Mouse (Mus musculus): ENCODE measurements around the gene Optn.

DNA sequence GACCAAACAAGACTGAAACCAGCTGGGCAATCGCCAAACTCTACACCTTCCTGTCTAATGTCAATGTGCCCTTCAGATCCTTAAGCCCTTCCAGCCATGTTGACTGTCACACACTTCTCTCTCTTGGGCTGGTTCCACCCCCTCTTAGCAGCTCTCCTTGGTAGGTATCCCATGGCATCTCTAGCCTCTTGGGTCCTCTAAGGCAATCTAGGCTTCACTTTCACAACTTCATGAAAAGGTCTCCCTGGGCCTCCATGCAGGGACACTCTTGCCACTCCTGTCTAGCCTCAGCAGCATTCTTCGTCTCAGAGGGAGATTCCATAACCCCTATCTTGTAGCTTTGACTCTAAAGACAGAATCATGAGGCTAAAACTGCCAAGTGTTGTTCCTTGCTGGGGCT, 13.6 kb upstream of the Optn start:
- no peak for TF ChIP-seq CTCF (IDR thresholded peaks at IDR 0.05; ENCODE audit: low read depth, low read length)
- no peak for TF ChIP-seq POLR2A (IDR thresholded peaks at IDR 0.05; ENCODE audit: extremely low read depth, insufficient read depth, low read length)
